Mouse (Mus musculus) G1E (cell line): ENCODE results near the gene Arrb1. TPM values are rescaled to one million over a fixed set of nuclear protein-coding genes. Genes with fewer than 3 reads are reported as not detected.

Experiments
- ATAC-seq: 2 replicates; pipeline ENCODE4 v1.8.0; 2016; ENCODE audit warnings: mild to moderate bottlenecking; ENCODE audit not compliant: insufficient number of reproducible peaks, poor library complexity, low FRiP score, severe bottlenecking; ENCODE audit errors: extremely low read depth
- DNase-seq: peaks from one replicate; pipeline ENCODE4 v3.0.0; 2012; ENCODE audit warnings: low spot score
- H3K27me3 ChIP-seq: 2 replicates; pipeline ENCODE4 v1.6.1; 2012; ENCODE audit warnings: mild to moderate bottlenecking, low read length, inconsistent platforms; ENCODE audit not compliant: insufficient read depth
- H3K36me3 ChIP-seq: replicated peaks from 2 replicates; pipeline ENCODE3; 2012; ENCODE audit warnings: mild to moderate bottlenecking, inconsistent platforms
- H3K4me1 ChIP-seq: 2 replicates; pipeline ENCODE4 v1.6.1; 2012; ENCODE audit warnings: low read depth, low read length, inconsistent platforms, mixed read lengths; ENCODE audit not compliant: insufficient read depth
- H3K4me3 ChIP-seq: 2 replicates; pipeline ENCODE4 v1.5.1; 2012; ENCODE audit warnings: low read depth, mild to moderate bottlenecking, inconsistent platforms, low read length, moderate library complexity, mixed read lengths
- H3K9me3 ChIP-seq: replicated peaks from 2 replicates; pipeline ENCODE4 v1.6.1; 2012; ENCODE audit warnings: inconsistent platforms
- CTCF ChIP-seq: IDR thresholded peaks from 2 replicates; pipeline ENCODE4 v1.5.1; 2012; ENCODE audit warnings: low read depth, low read length, inconsistent platforms, mixed read lengths
- GATA1 ChIP-seq: IDR thresholded peaks from 2 replicates; pipeline ENCODE4 v1.6.1; 2012; ENCODE audit warnings: borderline replicate concordance, low read length, inconsistent platforms, mixed read lengths
- GATA2 ChIP-seq: IDR thresholded peaks from 2 replicates; pipeline ENCODE4 v1.6.1; 2012; ENCODE audit warnings: low read depth, low read length, inconsistent platforms, borderline replicate concordance
- POLR2AphosphoS5 ChIP-seq: IDR thresholded peaks from 2 replicates; pipeline ENCODE4 v1.6.1; 2012; ENCODE audit warnings: low read depth, low read length, inconsistent platforms; ENCODE audit not compliant: insufficient replicate concordance
- TAL1 ChIP-seq: conservative IDR thresholded peaks from 2 replicates; pipeline ENCODE4 v1.6.1; 2012; ENCODE audit warnings: low read depth, low read length, inconsistent platforms, mixed read lengths
- polyA plus RNA-seq: library from polyadenylated mRNA; stranded (reverse); fragments of >175 nt; gene quantifications from 2 replicates; pipeline ENCODE4 v1.2.3, GENCODE M21; 2012
- total RNA-seq, 2 experiments: library from RNA; stranded (forward) in 1 of 2; stranded (reverse) in 1 of 2; fragments of 200-1000 nt in 1 of 2; fragments of >200 nt in 1 of 2; fragmentation: Nextera tagmentation in 1 of 2; gene quantifications; 2 replicates each; pipeline ENCODE4 v1.2.3; 2014 to 2017

Arrb1 gene
- total and polyA plus RNA-seq, 3 experiments, result 60.6 to 108 (median 84.8) TPM

DNA sequence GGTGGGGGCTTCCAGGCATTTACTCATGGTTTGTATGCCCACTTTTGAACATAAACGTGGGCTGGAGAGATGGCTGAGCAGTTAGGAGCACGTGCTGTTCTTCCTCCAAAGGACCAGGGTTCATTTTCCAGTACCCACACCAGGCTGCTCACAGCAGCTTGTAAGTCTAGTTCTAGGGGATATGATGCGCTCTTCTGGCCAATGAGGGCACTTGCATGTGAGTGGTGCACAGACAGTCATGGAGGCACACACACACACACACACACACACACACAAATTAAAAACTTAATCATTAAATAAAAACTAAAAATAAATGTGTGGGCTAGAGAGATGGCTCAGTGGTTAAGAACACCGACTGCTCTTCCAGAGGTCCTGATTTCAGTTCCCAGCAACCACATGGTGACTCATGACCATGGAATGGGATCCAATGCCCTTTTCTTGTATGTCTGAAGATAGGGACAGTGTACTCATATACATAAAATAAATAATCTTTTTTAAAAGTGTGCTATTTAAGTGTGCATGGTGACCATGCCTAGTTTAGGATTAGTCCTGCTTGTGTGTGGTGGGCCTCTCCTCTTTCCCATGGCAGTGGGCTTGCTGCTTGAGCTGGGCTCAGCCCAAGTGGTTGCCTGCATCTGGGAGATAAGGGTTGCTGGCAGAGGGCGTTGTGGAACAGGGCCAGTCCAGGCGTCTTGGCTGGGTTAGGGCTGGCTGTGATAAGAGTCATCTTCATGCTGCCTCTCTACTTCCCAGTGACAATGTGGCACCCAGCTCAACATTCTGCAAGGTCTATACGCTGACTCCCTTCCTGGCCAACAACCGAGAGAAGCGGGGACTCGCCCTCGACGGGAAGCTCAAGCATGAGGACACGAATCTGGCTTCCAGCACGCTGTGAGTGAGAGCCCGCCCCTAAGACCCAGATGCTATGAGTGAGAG lies 58.9 kb downstream of the Arrb1 start:
- no peak for TF ChIP-seq CTCF
- TF ChIP-seq GATA1, result no peak
- TF ChIP-seq GATA2, result 0 out of 2 replicates have a peak, but pooled peaks have one; percentile 56
- TF ChIP-seq TAL1, result peak; percentile 99
- no peak for TF ChIP-seq POLR2AphosphoS5
- no peaks in the 10 kb centered on the region for H3K27me3 ChIP-seq
- peak overlapping the region; percentile 58; the same call in 1 of the 2 replicates for H3K4me3 ChIP-seq
- DNase-seq (peak; percentile 90), ATAC-seq (peak; percentile 94)
- no peaks in the 10 kb centered on the region for H3K9me3 ChIP-seq
- H3K4me1 ChIP-seq, result peaks cover 82% of the 10 kb centered on the region
- H3K36me3 ChIP-seq, result peaks cover 90% of the 10 kb centered on the region

DNA sequence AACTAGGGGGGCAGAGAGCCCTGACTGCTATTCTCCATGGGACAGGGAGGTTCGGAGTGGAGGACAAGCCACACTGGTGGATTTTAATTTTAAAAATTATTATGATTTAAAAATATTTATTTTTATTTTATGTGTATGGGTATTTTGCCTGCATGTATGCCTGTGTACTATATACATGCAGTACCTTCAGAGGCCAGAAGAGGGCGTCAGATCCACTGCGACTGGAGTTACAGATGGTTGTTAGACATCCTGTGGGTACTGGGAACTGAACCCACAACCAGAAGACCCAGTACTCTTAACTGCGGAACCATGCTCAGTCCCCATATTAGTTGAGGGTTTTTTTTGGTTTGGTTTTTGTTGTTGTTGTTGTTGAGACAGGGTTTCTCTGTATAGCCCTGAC lies 63.5 kb downstream of the Arrb1 start:
- Histone ChIP-seq H3K9me3 (no peaks in the 10 kb centered on the region), H3K36me3 (peaks cover 92% of the 10 kb centered on the region), H3K27me3 (no peaks in the 10 kb centered on the region), H3K4me1 (peaks cover 40% of the 10 kb centered on the region), H3K4me3 (no peak overlapping the region)
- DNase-seq, result no peak
- ATAC-seq, result no peak
- peak; percentile 30; the same call in 1 of the 2 replicates for TF ChIP-seq CTCF
- TF ChIP-seq GATA1, result no peak

DNA sequence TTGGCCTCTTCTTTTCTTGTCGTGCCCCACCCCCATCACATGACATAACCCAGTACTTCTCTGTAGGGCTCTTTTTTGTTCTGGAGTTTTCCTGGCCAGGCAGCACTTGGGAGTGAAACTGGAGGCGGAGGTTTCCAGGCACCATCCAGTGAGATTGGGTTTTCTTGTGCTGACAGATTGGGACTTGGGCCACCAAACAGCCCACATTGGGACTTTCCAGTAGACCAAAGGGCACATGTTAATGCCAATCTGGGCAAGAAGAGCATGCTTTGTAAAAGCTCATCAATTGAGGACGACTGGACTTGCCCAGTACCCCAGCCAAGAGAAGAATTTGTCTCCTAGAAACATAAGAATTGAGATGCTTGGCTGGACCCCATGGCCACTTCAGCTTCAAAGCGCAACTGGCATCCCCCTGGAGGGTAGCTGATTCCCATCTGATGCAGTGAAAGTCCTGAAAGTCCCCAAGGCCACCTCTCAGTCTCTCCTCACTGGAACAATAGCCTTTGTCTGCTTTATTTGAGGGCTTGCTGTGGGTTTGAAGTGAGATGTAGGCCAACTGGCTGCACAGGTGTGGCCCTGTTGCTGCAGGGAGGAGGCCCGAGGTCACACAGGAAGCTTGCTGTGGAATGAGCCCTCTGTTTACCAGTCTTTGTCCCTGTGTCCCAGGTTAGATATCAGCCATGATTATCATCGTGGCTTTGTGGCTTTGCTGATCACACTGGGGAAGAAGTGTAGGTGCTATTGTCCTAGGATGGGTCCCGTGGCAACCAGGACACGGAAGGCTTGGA lies 68.8 kb downstream of the Arrb1 start:
- no peaks in the 10 kb centered on the region for H3K9me3 ChIP-seq
- no peaks in the 10 kb centered on the region for H3K27me3 ChIP-seq
- no peak overlapping the region for H3K4me3 ChIP-seq
- ATAC-seq, result no peak
- peaks cover 90% of the 10 kb centered on the region for H3K36me3 ChIP-seq
- no peak for TF ChIP-seq CTCF
- TF ChIP-seq POLR2AphosphoS5, result no peak
- no peak for TF ChIP-seq TAL1
- TF ChIP-seq GATA1, result no peak
- no peak for TF ChIP-seq GATA2
- H3K4me1 ChIP-seq, result peaks cover 30% of the 10 kb centered on the region
- DNase-seq, result no peak

DNA sequence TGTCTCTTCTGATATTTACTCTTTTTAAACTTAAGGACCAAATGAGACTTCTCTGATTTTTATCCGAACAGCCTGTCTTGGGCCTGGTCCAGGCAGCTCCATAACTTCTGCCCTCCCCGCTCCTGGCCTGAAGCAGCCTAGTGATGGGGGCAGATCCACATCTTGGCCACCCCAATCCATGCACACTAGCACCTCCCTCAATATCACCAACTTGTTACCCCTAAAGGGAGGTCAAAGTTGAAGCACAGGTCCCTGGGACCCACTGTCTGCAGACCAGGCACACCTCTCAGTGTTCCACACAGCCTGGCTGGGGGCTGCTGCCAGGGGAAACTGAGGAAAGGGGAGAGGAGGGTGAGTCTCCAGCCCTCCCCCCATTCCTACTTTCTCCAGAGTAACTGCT lies 69.8 kb downstream of the Arrb1 start:
- no peak for TF ChIP-seq POLR2AphosphoS5
- no peak for TF ChIP-seq GATA1
- no peak overlapping the region for H3K4me3 ChIP-seq
- ATAC-seq (no peak), DNase-seq (no peak)
- H3K4me1 ChIP-seq, result peaks cover 30% of the 10 kb centered on the region
- H3K36me3 ChIP-seq, result peaks cover 81% of the 10 kb centered on the region
- H3K9me3 ChIP-seq, result no peaks in the 10 kb centered on the region
- no peaks in the 10 kb centered on the region for H3K27me3 ChIP-seq

DNA sequence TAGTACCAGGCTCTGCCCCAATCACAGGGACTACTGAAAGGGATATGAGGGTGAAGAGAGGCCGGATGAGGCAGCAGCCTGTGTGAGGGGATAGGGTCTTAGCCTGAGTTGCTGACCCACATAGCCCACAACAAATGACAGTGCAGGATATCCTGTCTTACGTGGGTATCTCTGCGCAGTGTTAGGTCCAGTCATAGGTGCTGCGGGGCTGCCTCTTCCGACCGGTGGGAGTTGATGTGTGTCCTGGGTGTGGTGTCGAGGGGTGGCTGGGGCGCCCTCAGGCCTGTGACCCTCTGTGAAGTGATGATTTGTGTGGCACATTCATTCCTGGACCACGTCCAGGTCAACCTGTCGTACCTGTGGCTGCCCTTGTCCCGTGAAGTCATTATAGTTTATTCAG lies 71.0 kb downstream of the Arrb1 start:
- Histone ChIP-seq H3K36me3 (peaks cover 68% of the 10 kb centered on the region), H3K4me1 (peaks cover 30% of the 10 kb centered on the region), H3K4me3 (no peak overlapping the region), H3K9me3 (no peaks in the 10 kb centered on the region), H3K27me3 (no peaks in the 10 kb centered on the region)
- TF ChIP-seq GATA2, result no peak
- TF ChIP-seq TAL1, result no peak
- TF ChIP-seq GATA1, result no peak
- TF ChIP-seq POLR2AphosphoS5, result no peak
- TF ChIP-seq CTCF, result no peak
- no peak for ATAC-seq
- no peak for DNase-seq

DNA sequence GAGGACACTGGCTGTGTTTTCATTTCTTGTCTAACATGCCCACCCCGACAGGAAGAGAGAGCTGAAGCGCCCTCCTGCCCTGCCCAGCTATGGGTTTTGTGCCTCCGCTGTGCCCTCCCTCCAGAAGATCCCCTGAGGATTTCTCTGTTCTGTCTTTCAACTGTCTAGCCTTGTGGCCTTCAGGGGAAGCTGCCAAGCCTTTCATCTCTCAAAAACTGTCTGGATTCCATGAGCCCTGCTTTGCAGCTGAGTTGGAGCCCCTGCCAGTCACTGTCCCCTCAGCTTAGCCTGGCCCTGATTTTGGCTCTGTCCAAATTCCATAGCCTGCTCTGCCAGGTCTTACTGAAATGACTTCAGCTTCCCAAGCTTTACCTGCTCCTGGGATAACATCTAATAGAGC lies 71.5 kb downstream of the Arrb1 start:
- Histone ChIP-seq H3K9me3 (no peaks in the 10 kb centered on the region), H3K4me1 (peaks cover 30% of the 10 kb centered on the region), H3K4me3 (no peak overlapping the region), H3K27me3 (no peaks in the 10 kb centered on the region), H3K36me3 (peaks cover 64% of the 10 kb centered on the region)
- ATAC-seq, result no peak
- TF ChIP-seq GATA2 (no peak), GATA1 (no peak), TAL1 (no peak), POLR2AphosphoS5 (no peak), CTCF (no peak)
- DNase-seq, result no peak
